Mouse (Mus musculus) c-Kit-positive CD71-negative TER-119-negative erythroid progenitor cells, embryonic 14.5 days (primary cell): ENCODE results near the gene Phldb1.
"Not testable (repeated sequence)": the region's sequence is repeated elsewhere in the genome, so short reads cannot be mapped to it uniquely, and the experiment has no call there.

ENCODE experiments used
- DNase-seq: peaks from one replicate; pipeline ENCODE4 v3.0.0-alpha.2; 2013; ENCODE audit warnings: low read depth

The Phldb1 gene

DNA sequence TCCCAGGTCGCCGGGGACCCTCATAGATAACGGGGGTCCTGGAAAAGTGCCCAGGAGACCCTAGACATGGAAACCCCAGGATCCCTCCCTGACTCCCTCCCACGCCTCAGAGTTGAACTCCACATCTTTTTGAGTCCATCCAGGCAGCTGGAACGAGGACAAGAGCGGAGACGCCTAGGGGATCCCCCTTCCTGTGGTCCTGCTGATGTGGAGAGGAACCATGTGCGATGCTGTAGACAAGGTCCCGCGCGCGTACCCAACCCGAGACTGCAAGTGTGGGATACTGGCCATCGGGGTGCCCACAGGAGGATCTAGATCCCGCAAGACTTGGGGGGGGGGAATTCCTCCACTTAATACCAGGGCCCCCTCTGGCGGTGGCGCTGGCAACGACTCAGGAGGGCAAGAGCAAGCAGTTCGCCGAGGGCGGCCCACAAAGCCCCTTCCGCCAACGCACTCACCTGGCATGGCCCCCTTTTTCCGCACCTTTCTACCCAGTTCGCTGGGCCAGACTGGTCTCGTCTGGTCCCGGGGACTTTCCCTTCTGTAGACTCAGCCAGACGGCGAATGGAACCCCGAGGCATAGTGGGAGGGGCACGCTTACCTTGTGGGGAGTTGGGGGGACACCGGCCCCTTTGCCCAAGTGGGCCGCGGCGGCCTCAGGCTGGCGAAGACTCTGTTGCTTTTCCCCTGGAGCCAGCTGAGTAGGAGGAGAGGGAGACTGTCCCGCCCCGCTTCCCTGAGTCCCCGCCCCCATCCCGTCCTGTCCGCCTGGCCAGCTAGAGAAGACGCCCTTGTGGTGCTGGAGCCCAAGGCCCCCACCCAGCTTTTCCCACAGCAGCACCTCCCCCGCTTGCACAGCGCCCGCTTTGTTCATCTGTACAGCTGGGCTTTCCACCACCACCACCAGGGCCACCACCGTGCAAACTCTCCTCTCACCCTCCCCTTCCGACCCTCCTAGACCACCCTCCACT lies at the start of gene Phldb1:
Phldb1 (minus strand) TSS at position 675 of the 971 bp plus-strand sequence.
- DNase-seq, result no peak

GRCm38 (mm10) chr9:44772750-44773651 lies 38.0 kb upstream of the Phldb1 start:
- DNase-seq, result peak; percentile 97

DNA sequence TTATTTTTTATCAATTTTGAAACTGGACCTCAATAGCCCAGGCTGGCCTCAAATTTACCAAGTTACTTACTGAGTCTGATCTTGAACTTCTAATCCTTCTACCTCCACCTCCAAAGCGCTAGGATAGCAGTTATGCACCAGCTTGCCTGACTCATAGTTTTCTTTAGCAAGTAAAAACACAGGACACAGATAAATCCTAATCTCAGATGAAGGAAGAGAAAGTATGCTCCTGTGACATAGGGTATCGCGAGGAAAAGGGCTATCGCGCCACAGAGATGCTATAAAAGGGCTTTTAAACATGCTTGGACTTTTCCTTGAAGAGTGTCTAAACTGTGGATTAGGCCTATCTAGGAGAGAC lies 37.4 kb upstream of the Phldb1 start:
- DNase-seq, result no peak

DNA sequence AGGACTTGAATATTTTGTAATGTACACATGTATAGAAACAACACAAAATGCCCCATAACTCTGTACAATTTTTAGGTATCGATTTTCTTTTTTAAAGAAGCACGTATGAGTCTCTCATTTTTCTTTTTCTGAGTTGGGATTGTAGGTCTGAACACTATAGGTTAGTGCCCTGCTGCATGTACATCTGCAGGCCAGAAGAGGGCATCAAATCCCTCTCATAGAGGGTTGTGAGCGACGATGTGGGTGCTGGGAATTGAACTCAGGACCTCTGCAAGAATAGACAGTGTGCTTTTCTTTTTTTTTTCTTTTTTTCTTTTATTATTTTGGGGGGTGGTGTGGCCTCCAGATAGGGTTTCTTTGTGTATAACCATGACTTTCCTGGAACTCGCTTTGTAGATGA lies 36.4 kb upstream of the Phldb1 start:
- no peak for DNase-seq

GRCm38 (mm10) chr9:44768029-44768394 lies 33.0 kb upstream of the Phldb1 start:
- DNase-seq, result not testable (repeated sequence)

DNA sequence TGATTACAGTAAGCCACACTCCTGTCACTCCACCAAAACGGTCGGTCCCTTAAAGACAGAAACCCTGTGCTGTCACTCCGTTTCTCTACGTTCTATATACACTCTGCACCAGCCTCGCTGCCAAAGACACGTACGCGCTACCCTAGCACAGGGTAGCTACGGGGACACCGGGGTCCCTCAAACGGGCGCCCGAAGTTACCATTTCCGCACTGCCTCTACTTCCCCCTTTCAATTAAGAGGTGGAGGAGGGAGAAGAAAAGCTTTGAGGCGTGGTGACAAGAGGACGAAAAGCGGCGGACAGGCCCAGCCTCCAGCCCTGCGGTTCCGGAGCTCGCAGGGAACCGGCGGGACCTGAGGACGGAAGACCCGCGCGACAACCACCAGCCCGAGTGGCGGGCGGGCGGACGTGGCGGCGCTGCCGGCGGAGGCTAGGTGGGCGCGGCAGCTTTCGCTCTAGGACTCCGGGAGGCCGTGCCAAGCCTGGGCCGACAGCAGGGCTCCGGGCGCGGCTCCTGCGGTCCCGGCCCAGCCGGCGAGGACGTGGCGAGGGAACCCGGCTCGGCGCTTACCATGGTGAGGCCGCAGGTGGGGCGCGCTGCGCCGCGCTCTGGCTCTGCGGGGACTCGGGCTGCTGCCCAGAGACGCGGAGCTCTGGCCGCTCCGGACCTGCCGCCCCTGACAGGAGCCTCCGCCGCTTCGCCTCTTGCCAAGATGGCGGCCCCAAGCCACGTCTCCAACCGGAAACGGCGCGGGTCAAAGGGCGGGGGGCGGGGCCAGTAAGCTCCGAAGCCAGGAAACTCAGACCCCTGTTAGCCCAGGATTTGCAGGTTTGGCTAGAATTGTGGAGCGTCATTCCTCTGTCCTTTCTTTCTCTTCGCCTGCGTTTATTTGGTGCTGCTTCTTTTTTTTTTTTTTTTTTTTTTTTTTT lies 32.4 kb upstream of the Phldb1 start, which contains the start of the genes Arcn1 and Ift46:
Arcn1 (minus strand) TSS at position 745 of the 928 bp plus-strand sequence.
Ift46 (plus strand) TSS at position 808 of the 928 bp plus-strand sequence.
- peak; percentile 87 for DNase-seq

GRCm38 (mm10) chr9:44760873-44761272 lies 25.9 kb upstream of the Phldb1 start:
- DNase-seq, result no peak

DNA sequence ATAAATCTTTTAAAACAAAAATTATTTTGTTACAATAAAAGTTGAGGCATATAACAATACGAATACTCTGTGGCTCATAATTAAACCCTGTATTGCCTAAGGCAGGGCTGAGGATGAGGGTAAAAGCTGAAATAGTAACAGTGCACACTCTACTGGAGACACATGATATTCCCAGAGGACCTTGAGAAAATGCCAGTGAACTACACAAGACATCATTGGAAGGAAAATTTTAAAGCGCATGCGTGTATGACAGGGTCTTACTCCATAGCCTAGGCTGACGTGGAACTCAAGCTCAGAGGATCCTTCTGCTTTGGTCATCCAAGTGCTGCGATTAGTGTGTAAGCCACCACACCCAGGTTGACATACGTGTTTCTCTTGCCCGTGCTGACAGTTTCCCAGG lies 13.5 kb upstream of the Phldb1 start:
- no peak for DNase-seq

DNA sequence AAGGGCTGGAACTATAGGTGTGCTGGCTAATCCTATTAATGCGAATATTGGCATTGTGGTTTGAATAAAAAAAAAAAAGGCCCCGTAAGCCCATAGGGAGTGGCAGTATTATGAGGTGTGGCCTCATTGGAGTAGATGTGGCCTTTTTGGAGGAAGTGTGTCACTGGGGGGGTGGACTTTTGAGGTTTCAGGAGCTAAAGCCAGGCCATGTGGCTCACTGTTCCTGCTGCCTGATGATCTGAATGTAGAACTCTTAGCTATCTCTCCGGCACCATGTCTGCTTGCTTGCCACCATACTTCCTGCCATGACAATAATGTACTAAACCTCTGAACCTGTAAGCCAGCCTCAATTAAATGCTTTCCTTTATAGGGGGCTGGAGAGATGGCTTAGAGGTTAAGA lies 12.3 kb upstream of the Phldb1 start:
- DNase-seq, result no peak

- DNase-seq, result no peak
These were observed 11.7 kb upstream of the Phldb1 start for GRCm38 (mm10) chr9:44746666-44747065.

GRCm38 (mm10) chr9:44745371-44745770 lies 10.4 kb upstream of the Phldb1 start:
- no peak for DNase-seq

DNA sequence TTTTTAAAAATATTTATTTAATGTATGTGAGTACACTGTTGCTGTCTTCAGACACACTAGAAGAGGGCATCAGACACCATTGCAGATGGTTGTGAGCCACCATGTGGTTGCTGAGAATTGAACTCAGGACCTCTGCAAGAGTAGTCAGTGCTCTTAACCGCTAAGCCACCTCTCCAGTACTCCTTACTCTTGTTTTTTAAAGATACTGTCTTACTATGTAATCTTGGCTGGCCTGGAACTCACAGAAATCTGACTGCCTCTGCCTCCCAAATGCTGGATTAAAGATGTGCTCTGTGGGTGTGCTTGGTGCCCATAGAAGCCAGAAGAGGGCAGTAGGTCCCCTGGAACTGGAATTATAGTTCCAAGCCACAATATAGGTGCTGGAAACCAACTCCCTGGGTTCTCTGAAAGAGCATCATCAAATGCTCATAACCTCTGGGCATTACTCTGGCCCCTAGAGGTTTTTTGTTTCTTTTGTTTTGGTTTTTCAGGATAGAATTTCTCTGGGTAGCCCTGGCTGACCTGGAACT lies 5.7 kb upstream of the Phldb1 start:
- no peak for DNase-seq

DNA sequence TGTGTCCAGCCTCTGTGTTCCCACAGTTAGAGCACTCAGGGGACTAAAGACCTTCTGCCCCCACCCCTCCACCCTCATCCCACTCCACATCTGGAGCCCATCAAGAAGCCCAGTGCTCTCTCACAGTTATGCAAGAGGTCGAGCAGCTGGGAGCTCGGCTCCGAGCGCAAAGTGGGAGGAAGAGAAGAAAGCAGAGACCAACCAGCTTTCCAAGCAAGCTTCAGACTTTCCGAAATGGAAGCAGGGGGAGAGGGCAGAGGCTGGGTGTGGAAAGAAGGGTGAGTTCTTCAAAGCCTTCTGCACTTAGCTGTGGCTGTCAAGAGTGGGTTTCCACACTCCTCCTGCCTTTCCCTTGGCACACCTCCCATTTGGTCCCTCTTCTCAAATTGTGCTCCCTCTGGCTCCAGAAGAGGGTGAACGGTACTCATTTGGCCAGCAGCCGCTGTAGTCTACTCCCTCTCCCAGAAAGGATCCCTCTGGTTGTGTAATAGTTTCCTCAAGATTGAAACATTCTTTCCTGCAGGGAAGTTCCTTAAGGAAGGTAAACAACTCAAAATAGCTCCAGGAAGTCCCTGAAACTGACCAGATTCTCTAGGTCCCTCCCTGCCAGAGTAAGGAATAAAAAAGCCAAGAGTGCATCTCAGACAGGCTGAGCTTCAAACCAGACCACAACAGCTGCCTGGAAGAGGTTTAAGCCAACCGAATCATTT lies 2.4 kb upstream of the Phldb1 start:
- no peak for DNase-seq

DNA sequence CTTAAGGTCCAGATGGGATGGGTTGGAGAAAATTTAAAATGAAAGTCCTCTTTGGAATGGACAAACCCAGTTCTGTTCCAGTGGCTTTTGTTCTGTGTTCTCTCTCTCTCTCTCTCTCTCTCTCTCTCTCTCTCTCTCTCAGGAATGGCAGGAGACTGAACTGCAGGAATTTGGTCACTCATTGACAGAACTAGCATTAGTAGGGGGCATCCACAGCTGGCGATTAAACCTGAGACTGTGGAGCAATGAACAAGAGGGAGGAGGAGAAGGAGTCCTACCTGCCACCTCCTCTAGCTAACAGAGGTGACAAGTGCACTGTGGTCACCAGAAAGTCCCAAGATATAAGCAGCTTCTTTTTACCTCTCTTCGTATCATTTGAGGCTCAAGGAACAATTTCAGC lies 1.3 kb upstream of the Phldb1 start:
- DNase-seq, result no peak

GRCm38 (mm10) chr9:44735886-44736285 lies 888 bp upstream of the Phldb1 start:
- no peak for DNase-seq

- no peak for DNase-seq
These were observed 1.1 kb downstream of the Phldb1 start for GRCm38 (mm10) chr9:44733671-44734523.

- DNase-seq, result no peak
These were observed 2.0 kb downstream of the Phldb1 start for GRCm38 (mm10) chr9:44732921-44733530.

DNA sequence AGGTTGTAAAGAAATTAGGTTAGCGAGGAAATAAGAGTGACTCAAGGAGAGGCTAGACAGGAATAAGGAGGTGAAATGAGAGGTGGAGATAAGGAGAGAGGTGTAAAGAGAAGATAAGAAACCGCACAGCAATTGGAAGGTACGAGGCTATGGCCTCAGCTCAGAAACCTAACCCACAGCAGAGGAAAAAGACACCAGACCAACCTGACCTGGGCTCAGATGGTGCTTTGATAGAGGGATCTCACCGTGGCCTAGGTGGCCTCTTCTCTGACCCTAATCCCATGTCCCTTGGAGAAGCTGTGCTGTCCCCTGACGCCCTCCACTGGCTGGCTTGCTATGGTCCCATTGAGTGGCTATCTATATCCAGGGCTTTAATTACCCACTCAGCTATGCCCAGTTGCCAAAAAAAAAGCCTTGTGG lies 2.9 kb downstream of the Phldb1 start:
- DNase-seq, result no peak

- DNase-seq, result no peak
These were observed 7.6 kb downstream of the Phldb1 start for GRCm38 (mm10) chr9:44727441-44727840.
